Mouse (Mus musculus): ENCODE results near the gene Krt12. TPM values are rescaled to one million over a fixed set of nuclear protein-coding genes. Genes with fewer than 3 reads are reported as not detected.

The Krt12 gene
- polyA plus RNA-seq, 1 experiment from 2014 or later = not detected

GRCm38 (mm10) chr11:99398084-99398483 is 24.0 kb downstream of the Krt12 start:
- no peak overlapping the region for H3K27ac ChIP-seq
- 64% methylated on average over 3 of the region's 3 CpGs for WGBS
- peaks cover 37% of the 10 kb centered on the region for H3K27me3 ChIP-seq
- H3K36me3 ChIP-seq = no peaks in the 10 kb centered on the region
- no peak overlapping the region for H3K4me2 ChIP-seq
- no peaks in the 10 kb centered on the region for H3K9me3 ChIP-seq (replicated peaks)
- H3K9ac ChIP-seq = no peak overlapping the region
- no peak for ATAC-seq (replicated peaks; ENCODE audit: insufficient number of reproducible peaks, insufficient read depth, low FRiP score, low read depth)
- no peaks in the 10 kb centered on the region for H3K4me1 ChIP-seq (replicated peaks)
- no peak overlapping the region for H3K4me3 ChIP-seq

GRCm38 (mm10) chr11:99396661-99397060 is 25.4 kb downstream of the Krt12 start:
- Histone ChIP-seq H3K9ac (no peak overlapping the region), H3K9me3 (replicated peaks) (no peaks in the 10 kb centered on the region), H3K4me2 (no peak overlapping the region), H3K27me3 (peaks cover 31% of the 10 kb centered on the region), H3K4me3 (no peak overlapping the region), H3K36me3 (no peaks in the 10 kb centered on the region), H3K4me1 (replicated peaks) (no peaks in the 10 kb centered on the region), H3K27ac (no peak overlapping the region)
- WGBS = 78% methylated on average over 2 of the region's 2 CpGs
- ATAC-seq (replicated peaks; ENCODE audit: insufficient number of reproducible peaks, insufficient read depth, low FRiP score, low read depth) = no peak

DNA sequence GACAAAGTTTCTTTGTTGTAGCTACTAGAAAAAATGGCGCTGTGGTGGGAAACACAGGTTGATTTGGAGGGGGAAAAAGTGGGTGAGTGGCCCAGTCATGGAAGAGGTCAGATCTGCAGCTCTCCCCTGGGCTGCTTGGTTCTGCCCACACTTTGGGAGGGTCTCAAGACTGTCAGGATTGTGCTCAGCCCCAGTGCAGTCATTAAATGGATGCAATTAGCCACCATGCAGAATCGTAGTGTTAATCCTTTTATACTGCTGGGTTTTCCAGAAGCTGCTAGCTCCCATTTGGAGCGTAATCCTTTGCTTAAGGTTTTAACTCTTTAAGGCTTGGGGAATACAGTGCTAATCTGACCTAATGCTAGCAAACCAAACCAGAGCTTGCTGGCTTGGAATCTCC is 26.0 kb downstream of the Krt12 start:
- Histone ChIP-seq H3K4me3 (no peak overlapping the region), H3K36me3 (no peaks in the 10 kb centered on the region), H3K4me2 (no peak overlapping the region), H3K27me3 (peaks cover 31% of the 10 kb centered on the region), H3K9me3 (replicated peaks) (no peaks in the 10 kb centered on the region), H3K27ac (no peak overlapping the region), H3K9ac (no peak overlapping the region), H3K4me1 (replicated peaks) (no peaks in the 10 kb centered on the region)
- no peak for ATAC-seq (replicated peaks; ENCODE audit: insufficient number of reproducible peaks, insufficient read depth, low FRiP score, low read depth)
- WGBS = 38% methylated on average over 3 of the region's 3 CpGs

GRCm38 (mm10) chr11:99392492-99392891 is 29.6 kb downstream of the Krt12 start:
- Histone ChIP-seq H3K9ac (no peak overlapping the region), H3K4me2 (no peak overlapping the region), H3K27ac (no peak overlapping the region), H3K27me3 (peaks cover 9% of the 10 kb centered on the region; the same call in 1 of the 2 replicates), H3K9me3 (replicated peaks) (no peaks in the 10 kb centered on the region), H3K4me1 (replicated peaks) (no peaks in the 10 kb centered on the region), H3K36me3 (no peaks in the 10 kb centered on the region), H3K4me3 (no peak overlapping the region)
- 77% methylated on average over 10 of the region's 10 CpGs for WGBS
- ATAC-seq (replicated peaks; ENCODE audit: insufficient number of reproducible peaks, insufficient read depth, low FRiP score, low read depth) = no peak

DNA sequence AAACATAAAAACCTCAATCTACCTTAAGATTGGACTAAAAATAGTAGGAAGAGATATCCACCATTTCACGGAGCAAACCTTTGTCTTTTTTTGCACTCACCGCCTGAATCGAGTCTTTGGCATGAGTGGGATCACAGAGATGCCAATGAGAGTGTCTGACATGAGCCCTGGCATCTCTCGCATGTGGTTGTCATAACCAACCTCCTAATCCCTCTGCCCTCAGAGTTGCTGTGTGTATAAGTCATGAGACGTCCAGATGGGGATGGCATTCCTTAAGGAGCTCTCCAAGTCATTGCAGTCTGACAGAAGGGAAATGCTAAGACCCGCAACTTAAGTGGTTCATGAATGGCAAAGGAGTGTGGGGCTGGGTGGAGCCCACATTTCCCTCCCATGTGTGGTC is 30.7 kb downstream of the Krt12 start:
- H3K4me3 ChIP-seq = no peak overlapping the region
- H3K27me3 ChIP-seq = 0 out of 2 replicates have a peak, but pooled peaks cover 3% of the 10 kb centered on the region
- H3K9ac ChIP-seq = no peak overlapping the region
- no peaks in the 10 kb centered on the region for H3K9me3 ChIP-seq (replicated peaks)
- H3K4me1 ChIP-seq (replicated peaks) = peaks cover 3% of the 10 kb centered on the region; the same call in 1 of the 2 replicates
- H3K27ac ChIP-seq = no peak overlapping the region
- no peak for ATAC-seq (replicated peaks; ENCODE audit: insufficient number of reproducible peaks, insufficient read depth, low FRiP score, low read depth)
- H3K36me3 ChIP-seq = no peaks in the 10 kb centered on the region
- WGBS = 75% methylated on average over 6 of the region's 6 CpGs
- H3K4me2 ChIP-seq = no peak overlapping the region

DNA sequence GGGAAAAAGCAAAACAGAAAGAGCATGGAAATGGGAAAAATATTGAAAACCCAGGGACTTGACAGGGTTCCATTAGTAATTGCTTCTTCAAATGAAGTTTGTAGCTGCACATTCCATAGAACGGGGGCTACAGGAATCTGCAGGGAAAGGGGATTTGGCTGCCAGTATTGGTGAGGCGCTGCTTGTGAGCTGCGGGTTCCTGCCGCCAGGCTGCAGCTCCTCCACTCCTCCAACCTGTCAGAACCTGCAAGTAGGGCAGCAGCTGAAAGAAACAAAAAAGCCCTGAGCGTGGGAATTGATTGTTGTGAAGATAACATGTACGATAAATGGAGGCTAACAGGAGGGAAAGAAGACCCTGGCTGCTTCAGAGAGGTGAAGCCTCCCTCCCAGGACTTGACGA is 31.2 kb downstream of the Krt12 start:
- ATAC-seq (replicated peaks; ENCODE audit: insufficient number of reproducible peaks, insufficient read depth, low FRiP score, low read depth) = no peak
- Histone ChIP-seq H3K4me2 (no peak overlapping the region), H3K9me3 (replicated peaks) (no peaks in the 10 kb centered on the region), H3K27ac (no peak overlapping the region), H3K9ac (no peak overlapping the region), H3K4me1 (replicated peaks) (peaks cover 3% of the 10 kb centered on the region; the same call in 1 of the 2 replicates), H3K27me3 (0 out of 2 replicates have a peak, but pooled peaks cover 3% of the 10 kb centered on the region), H3K36me3 (no peaks in the 10 kb centered on the region), H3K4me3 (no peak overlapping the region)
- WGBS = 59% methylated on average over 7 of the region's 7 CpGs

DNA sequence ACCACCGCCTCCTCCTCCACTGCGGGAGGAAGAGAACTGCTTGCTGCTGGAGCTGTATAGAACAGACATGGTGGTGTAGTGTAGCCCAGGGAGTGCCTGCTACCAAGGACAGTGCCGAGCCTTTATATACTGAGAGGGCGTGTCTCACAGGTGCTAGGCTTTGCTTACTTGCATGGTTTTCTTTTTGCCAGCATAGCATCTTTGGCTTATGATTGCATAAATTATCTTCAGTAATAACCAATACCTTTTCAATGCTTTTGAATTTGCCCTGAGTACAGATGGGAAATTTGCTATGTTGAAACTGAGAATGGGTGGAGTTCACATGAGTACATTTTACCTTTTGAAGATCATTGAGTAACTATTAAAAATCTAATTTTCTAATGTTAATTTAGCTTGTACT is 32.8 kb downstream of the Krt12 start, which contains the start of gene Krt10:
Gene Krt10 (minus strand): TSS at position 101 of the 400 bp plus-strand sequence.
- 72% methylated on average over 4 of the region's 4 CpGs for WGBS

GRCm38 (mm10) chr11:99388661-99389060 is 33.4 kb downstream of the Krt12 start:
- Histone ChIP-seq H3K4me3 (no peak overlapping the region), H3K4me1 (replicated peaks) (peaks cover 3% of the 10 kb centered on the region; the same call in 1 of the 2 replicates), H3K27me3 (peaks cover 8% of the 10 kb centered on the region), H3K9me3 (replicated peaks) (no peaks in the 10 kb centered on the region), H3K9ac (no peak overlapping the region), H3K27ac (no peak overlapping the region), H3K4me2 (no peak overlapping the region), H3K36me3 (no peaks in the 10 kb centered on the region)
- WGBS = 86% methylated on average over 18 of the region's 18 CpGs
- no peak for ATAC-seq (replicated peaks; ENCODE audit: insufficient number of reproducible peaks, insufficient read depth, low FRiP score, low read depth)

More for the DNA sequence above, 32.8 kb downstream of the Krt12 start, which contains the start of gene Krt10:
- peaks cover 3% of the 10 kb centered on the region; the same call in 1 of the 2 replicates for H3K4me1 ChIP-seq (replicated peaks)
- H3K9me3 ChIP-seq (replicated peaks) = no peaks in the 10 kb centered on the region
- no peak within 1 kb of the TSS for H3K4me3 ChIP-seq
- H3K4me2 ChIP-seq = no peak within 1 kb of the TSS
- ATAC-seq (replicated peaks; ENCODE audit: insufficient number of reproducible peaks, insufficient read depth, low FRiP score, low read depth) = no peak
- no peaks in the 10 kb centered on the region for H3K36me3 ChIP-seq
- H3K27me3 ChIP-seq = peaks cover 7% of the 10 kb centered on the region
- H3K9ac ChIP-seq = no peak within 1 kb of the TSS
- H3K27ac ChIP-seq = no peak within 1 kb of the TSS

DNA sequence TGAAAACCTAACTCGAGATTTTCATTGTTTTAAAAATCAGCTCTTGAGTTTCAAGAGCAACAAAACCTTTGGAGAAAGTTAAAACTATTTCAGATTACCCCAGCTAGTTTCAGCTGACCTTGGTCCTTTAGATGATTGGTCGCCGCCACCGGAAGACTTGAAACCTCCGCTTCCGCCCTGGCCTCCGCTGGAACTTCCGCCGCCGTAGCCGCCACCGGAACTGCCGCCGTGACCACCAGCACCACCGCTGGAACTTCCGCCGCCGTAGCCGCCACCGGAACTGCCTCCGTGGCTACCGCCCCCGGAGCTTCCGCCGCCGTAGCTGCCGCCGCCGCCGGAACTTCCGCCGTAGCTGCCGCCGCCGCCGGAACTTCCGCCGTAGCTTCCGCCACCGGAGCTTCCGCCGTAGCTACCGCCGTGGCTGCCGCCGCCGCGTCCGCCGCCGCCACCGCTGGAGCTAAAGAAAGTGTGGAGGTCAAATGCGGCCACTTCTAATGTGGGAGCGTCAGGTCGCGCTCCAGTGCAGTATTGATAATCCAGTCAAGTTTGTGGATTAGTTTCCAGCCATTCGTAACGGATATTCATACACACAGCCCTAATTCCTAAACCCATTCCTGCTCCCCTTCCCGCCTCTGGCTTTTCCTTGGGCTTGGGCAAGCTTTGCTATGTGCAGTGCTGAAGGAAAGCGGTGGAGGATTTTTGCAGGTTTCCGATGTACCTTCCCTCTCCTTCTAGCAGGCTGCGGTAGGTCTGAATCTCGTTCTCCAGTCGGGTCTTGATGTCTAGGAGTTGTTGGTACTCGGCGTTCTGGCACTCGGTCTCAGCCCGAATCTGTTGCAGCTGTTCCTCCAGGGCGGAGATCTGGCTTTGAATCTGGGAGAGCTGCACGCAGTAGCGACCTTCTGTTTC is 36.0 kb downstream of the Krt12 start:
- peak; percentile 86 for ATAC-seq (replicated peaks; ENCODE audit: insufficient number of reproducible peaks, insufficient read depth, low FRiP score, low read depth)
- Histone ChIP-seq H3K27me3 (peaks cover 19% of the 10 kb centered on the region), H3K27ac (peak overlapping the region; percentile 98), H3K9me3 (replicated peaks) (no peaks in the 10 kb centered on the region), H3K4me1 (replicated peaks) (peaks cover 3% of the 10 kb centered on the region; the same call in 1 of the 2 replicates), H3K4me3 (peak overlapping the region; percentile 69), H3K4me2 (peak overlapping the region; percentile 68), H3K9ac (peak overlapping the region; percentile 54), H3K36me3 (no peaks in the 10 kb centered on the region)
- 2% methylated on average over 71 of the region's 71 CpGs for WGBS

DNA sequence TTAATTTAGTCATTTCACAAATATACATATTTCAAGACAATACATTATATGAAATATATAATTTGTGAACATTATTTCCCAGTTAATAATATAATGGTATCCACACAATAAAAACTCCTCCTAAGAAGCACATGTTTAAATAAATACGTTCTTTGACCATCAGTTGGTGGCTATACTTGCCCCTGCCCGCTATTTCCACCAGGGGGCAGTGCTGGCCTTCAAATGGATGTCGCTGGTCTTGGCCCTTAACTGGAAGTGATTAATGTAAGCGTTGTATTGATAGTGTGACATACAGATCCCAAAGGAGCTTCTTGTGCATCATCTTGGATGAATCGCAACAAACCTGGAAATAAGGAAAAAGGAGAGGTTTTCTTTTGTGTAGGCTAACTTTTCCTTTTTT is 42.5 kb downstream of the Krt12 start:
- H3K27ac ChIP-seq = no peak overlapping the region
- peaks cover 32% of the 10 kb centered on the region for H3K27me3 ChIP-seq
- no peaks in the 10 kb centered on the region for H3K36me3 ChIP-seq
- WGBS = 16% methylated on average over 5 of the region's 5 CpGs
- H3K4me1 ChIP-seq (replicated peaks) = no peaks in the 10 kb centered on the region
- no peak overlapping the region for H3K4me3 ChIP-seq
- H3K4me2 ChIP-seq = no peak overlapping the region
- H3K9me3 ChIP-seq (replicated peaks) = no peaks in the 10 kb centered on the region
- H3K9ac ChIP-seq = no peak overlapping the region
- ATAC-seq (replicated peaks; ENCODE audit: insufficient number of reproducible peaks, insufficient read depth, low FRiP score, low read depth) = no peak

DNA sequence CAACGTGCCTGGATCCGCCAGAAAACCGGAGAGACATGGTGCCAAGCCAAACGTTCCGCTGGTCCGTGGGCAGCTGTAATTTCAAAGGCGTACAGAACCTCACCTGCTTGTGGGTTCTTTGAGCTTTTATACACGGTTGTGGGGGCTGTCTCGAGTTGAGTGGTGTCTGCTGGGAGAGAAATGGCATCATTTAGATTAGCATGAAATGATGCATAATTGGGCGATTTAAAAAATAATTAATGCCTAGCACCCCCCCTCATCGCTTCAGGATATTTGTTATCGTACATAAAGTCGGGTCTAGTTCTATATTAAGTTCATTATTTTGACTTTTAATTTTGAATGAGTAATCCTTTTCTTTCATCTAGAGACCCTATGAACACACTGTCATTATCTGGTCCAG is 47.3 kb downstream of the Krt12 start, which contains the start of gene Krt28:
Gene Krt28 (minus strand): TSS at position 101 of the 400 bp plus-strand sequence.
- Histone ChIP-seq H3K27ac (no peak within 1 kb of the TSS), H3K9ac (no peak within 1 kb of the TSS), H3K9me3 (replicated peaks) (no peaks in the 10 kb centered on the region), H3K36me3 (no peaks in the 10 kb centered on the region), H3K27me3 (peaks cover 18% of the 10 kb centered on the region; the same call in 1 of the 2 replicates), H3K4me1 (replicated peaks) (no peaks in the 10 kb centered on the region), H3K4me2 (no peak within 1 kb of the TSS), H3K4me3 (no peak within 1 kb of the TSS)
- ATAC-seq (replicated peaks; ENCODE audit: insufficient number of reproducible peaks, insufficient read depth, low FRiP score, low read depth) = no peak
- WGBS = 77% methylated on average over 13 of the region's 13 CpGs

All from heart, embryonic 15.5 days (tissue).